Mouse (Mus musculus) stomach, postnatal 0 days (tissue): ENCODE measurements around the gene Cd5.

Experiments used
- CTCF ChIP-seq: IDR thresholded peaks from 2 replicates; pipeline ENCODE4 v1.5.1; 2016; ENCODE audit warnings: antibody characterized with exemption, low read depth, mild to moderate bottlenecking, moderate library complexity
- EP300 ChIP-seq: optimal IDR thresholded peaks from 2 replicates; pipeline ENCODE3; 2016; ENCODE audit warnings: antibody characterized with exemption

- TF ChIP-seq EP300 = no peak
- peak; percentile 10; the same call in 1 of the 2 replicates for TF ChIP-seq CTCF
These were observed 53.7 kb downstream of the Cd5 start for GRCm38 (mm10) chr19:10685081-10685480.
